Mouse (Mus musculus): Measurements from ENCODE around the gene Olfr214.
"Not testable (repeated sequence)": the region's sequence is repeated elsewhere in the genome, so short reads cannot be mapped to it uniquely, and the experiment has no call there.

Olfr214 gene

GRCm38 (mm10) chr6:116553935-116554334, at the start of gene Olfr214:
Gene Olfr214 (plus strand): TSS chr6:116554235.
- DNase-seq, result no peak

GRCm38 (mm10) chr6:116506302-116507003, 47.6 kb upstream of the Olfr214 start, which contains the start of gene Olfr212:
Gene Olfr212 (plus strand): TSS chr6:116506516.
- peak; percentile 2 to 6 for DNase-seq

- DNase-seq, result no peak
Observed at GRCm38 (mm10) chr6:116514832-116515231, 39.2 kb upstream of the Olfr214 start.

- DNase-seq, result no peak
Observed at GRCm38 (mm10) chr6:116538156-116538555, 15.9 kb upstream of the Olfr214 start, which contains the start of gene Olfr213. Gene Olfr213 (plus strand): TSS chr6:116538456.

- no peak for DNase-seq
Observed at GRCm38 (mm10) chr6:116542500-116542899, 11.5 kb upstream of the Olfr214 start.

GRCm38 (mm10) chr6:116550841-116551240, 3.2 kb upstream of the Olfr214 start, which contains the start of gene Gm5580:
Gene Gm5580 (plus strand): TSS chr6:116551141.
- DNase-seq, result not testable (repeated sequence)

- DNase-seq, result no peak
Observed at GRCm38 (mm10) chr6:116554952-116555351, 917 bp downstream of the Olfr214 start.

GRCm38 (mm10) chr6:116569834-116570233, 15.8 kb downstream of the Olfr214 start:
- DNase-seq, result peak; percentile 26 to 40

- no peak for DNase-seq
Observed at GRCm38 (mm10) chr6:116584095-116584494, 30.1 kb downstream of the Olfr214 start, which contains the start of gene Olfr215. Gene Olfr215 (minus strand): TSS chr6:116584195.

GRCm38 (mm10) chr6:116600969-116601368, 46.9 kb downstream of the Olfr214 start:
- DNase-seq, result not testable (repeated sequence)

GRCm38 (mm10) chr6:116607230-116607629, 53.2 kb downstream of the Olfr214 start:
- no peak for DNase-seq

All from cerebellum, adult 18-20 months (tissue).